Mouse (Mus musculus) spleen, adult 2 months (tissue): ENCODE measurements around the gene Erbb4.

Experiments
- CTCF ChIP-seq: fragments of 200-500 bp; IDR thresholded peaks from 2 replicates; pipeline ENCODE4 v1.5.1; 2011; ENCODE audit warnings: mild to moderate bottlenecking, inconsistent platforms; ENCODE audit not compliant: insufficient read depth, insufficient read length, insufficient replicate concordance; ENCODE audit errors: extremely low read depth
- POLR2A ChIP-seq: fragments of 200-500 bp; IDR thresholded peaks from 2 replicates; pipeline ENCODE4 v1.6.1; 2011; ENCODE audit warnings: low read depth, low read length, inconsistent platforms

DNA sequence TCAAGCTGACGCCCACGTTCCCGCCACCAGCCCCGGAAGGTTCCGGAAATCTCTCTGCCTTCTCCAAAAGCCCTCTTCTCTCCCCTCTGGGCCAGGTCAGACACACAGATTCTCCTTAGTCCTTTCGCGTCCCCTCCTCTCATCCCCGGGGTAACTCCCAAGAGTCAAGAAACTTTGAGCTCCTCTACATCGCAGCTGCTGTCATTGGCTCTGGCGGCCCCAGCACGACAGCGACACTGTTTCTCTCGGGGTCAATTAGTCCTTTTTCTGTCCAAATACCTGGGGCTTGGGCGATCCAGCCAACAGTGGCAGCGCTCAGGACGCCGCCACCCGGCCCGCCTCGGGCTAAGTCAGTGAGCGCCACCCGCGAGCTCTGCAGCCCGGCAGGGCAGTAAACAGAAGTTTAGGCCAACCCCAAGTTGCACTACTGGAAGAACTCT is 1.5 kb downstream of the Erbb4 start:
- TF ChIP-seq POLR2A (no peak), CTCF (no peak)
